Mouse (Mus musculus) liver, adult 2 months (tissue): ENCODE measurements around the gene Exoc3l4. TPM values are rescaled to one million over a fixed set of nuclear protein-coding genes. Genes with fewer than 3 reads are reported as not detected.

Experiments used
- DNase-seq: peaks from one replicate; pipeline ENCODE4 v3.0.0-alpha.2; 2011; ENCODE audit warnings: low read depth, low spot score; ENCODE audit errors: extremely low read depth
- H3K27ac ChIP-seq: fragments of 200-500 bp; replicated peaks from 2 replicates; pipeline ENCODE4 v1.5.1; 2012; ENCODE audit warnings: low read depth, mild to moderate bottlenecking, control low read depth, inconsistent platforms, low read length; ENCODE audit not compliant: insufficient read depth
- H3K27me3 ChIP-seq: fragments of 200-500 bp; 2 replicates; pipeline ENCODE4 v1.6.1; 2012; ENCODE audit warnings: mild to moderate bottlenecking, moderate library complexity, low read length, inconsistent platforms; ENCODE audit not compliant: control insufficient read depth, insufficient read depth
- H3K36me3 ChIP-seq: fragments of 200-500 bp; 2 replicates; pipeline ENCODE4 v1.6.1; 2012; ENCODE audit warnings: low read length, inconsistent platforms; ENCODE audit not compliant: control insufficient read depth, insufficient read depth
- H3K4me1 ChIP-seq: fragments of 200-500 bp; 2 replicates; pipeline ENCODE4 v1.6.1; 2011; ENCODE audit warnings: low read length; ENCODE audit not compliant: control insufficient read depth, insufficient read depth
- H3K4me3 ChIP-seq: fragments of 200-500 bp; 2 replicates; pipeline ENCODE4 v1.5.1; 2011; ENCODE audit warnings: low read depth, mild to moderate bottlenecking, control low read depth, low read length, moderate library complexity; ENCODE audit not compliant: insufficient read depth
- H3K79me2 ChIP-seq: fragments of 200-500 bp; 2 replicates; pipeline ENCODE4 v1.6.1; 2012; ENCODE audit warnings: inconsistent platforms, mild to moderate bottlenecking, low read length, moderate library complexity; ENCODE audit not compliant: control insufficient read depth, insufficient read depth
- H3K9ac ChIP-seq: fragments of 200-500 bp; 2 replicates; pipeline ENCODE4 v1.6.1; 2012; ENCODE audit warnings: low read depth, mild to moderate bottlenecking, control low read depth, inconsistent platforms, low read length
- CTCF ChIP-seq: fragments of 200-500 bp; IDR thresholded peaks from 2 replicates; pipeline ENCODE4 v1.5.1; 2011; ENCODE audit warnings: low read depth, low read length, control low read depth
- POLR2A ChIP-seq: fragments of 200-500 bp; IDR thresholded peaks from 2 replicates; pipeline ENCODE4 v1.6.1; 2011; ENCODE audit warnings: low read length, control low read depth; ENCODE audit not compliant: insufficient read depth; ENCODE audit errors: extremely low read depth
- WGBS: fragments of 180-500 bp; shearing (Covaris S2); methylation state at CpG from one replicate; pipeline ENCODE4 v1.1.7; 2018; 5-methylcytosine and 5-hydroxymethylcytosine counted together
- polyA plus RNA-seq: library from polyadenylated mRNA; depleted of rRNA; stranded (reverse); fragments of >200 nt; gene quantifications from 2 replicates; pipeline ENCODE4 v1.2.3, GENCODE M21; 2012
- total RNA-seq: library from RNA; depleted of rRNA; stranded (reverse); fragments of >200 nt; gene quantifications from 2 replicates; pipeline ENCODE4 v1.2.3, GENCODE M21; 2014

Gene Exoc3l4
- total and polyA plus RNA-seq, 2 experiments = 1.0 to 3.4 TPM

GRCm38 (mm10) chr12:111450359-111450758 is 33.5 kb downstream of the Exoc3l4 start:
- Histone ChIP-seq H3K27ac (no peak overlapping the region), H3K79me2 (no peaks in the 10 kb centered on the region), H3K4me1 (peaks cover 4% of the 10 kb centered on the region), H3K9ac (no peak overlapping the region), H3K4me3 (no peak overlapping the region), H3K27me3 (no peaks in the 10 kb centered on the region), H3K36me3 (peaks cover 13% of the 10 kb centered on the region; the same call in 1 of the 2 replicates)
- no peak for DNase-seq
- TF ChIP-seq POLR2A (no peak), CTCF (no peak)
- WGBS = 67% methylated on average over 6 of the region's 6 CpGs

- DNase-seq = no peak
- Histone ChIP-seq H3K27me3 (no peaks in the 10 kb centered on the region), H3K27ac (no peak overlapping the region), H3K79me2 (no peaks in the 10 kb centered on the region), H3K4me3 (no peak overlapping the region), H3K36me3 (peaks cover 13% of the 10 kb centered on the region; the same call in 1 of the 2 replicates), H3K4me1 (peaks cover 4% of the 10 kb centered on the region), H3K9ac (no peak overlapping the region)
- 91% methylated on average over 7 of the region's 7 CpGs for WGBS
- TF ChIP-seq CTCF = no peak
- no peak for TF ChIP-seq POLR2A
Observed at GRCm38 (mm10) chr12:111451561-111451960, 34.7 kb downstream of the Exoc3l4 start.

DNA sequence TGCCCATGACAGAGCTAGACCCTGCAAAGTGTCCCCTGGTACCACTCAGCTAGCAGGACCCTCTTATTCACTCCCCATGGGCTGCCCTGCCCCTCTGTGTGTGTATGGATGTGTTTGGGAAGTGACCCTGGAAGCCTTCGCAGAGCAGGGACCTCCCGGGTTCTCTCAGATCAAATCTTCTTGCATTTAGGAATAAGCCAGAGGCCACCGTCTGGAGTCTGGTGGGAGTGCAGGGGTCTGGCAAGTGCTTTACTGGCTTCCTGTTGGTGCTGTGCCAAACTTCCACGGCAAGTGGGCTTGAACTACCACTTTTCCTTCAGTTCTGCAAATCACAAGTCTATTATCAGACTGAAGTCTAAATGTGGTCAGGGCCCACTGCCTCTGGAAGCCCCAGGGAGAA is 37.2 kb downstream of the Exoc3l4 start:
- no peak for DNase-seq
- Histone ChIP-seq H3K27ac (no peak overlapping the region), H3K9ac (no peak overlapping the region), H3K79me2 (no peaks in the 10 kb centered on the region), H3K4me3 (no peak overlapping the region), H3K27me3 (no peaks in the 10 kb centered on the region), H3K4me1 (peaks cover 4% of the 10 kb centered on the region), H3K36me3 (peaks cover 13% of the 10 kb centered on the region; the same call in 1 of the 2 replicates)
- WGBS = 65% methylated on average over 4 of the region's 4 CpGs
- no peak for TF ChIP-seq CTCF

DNA sequence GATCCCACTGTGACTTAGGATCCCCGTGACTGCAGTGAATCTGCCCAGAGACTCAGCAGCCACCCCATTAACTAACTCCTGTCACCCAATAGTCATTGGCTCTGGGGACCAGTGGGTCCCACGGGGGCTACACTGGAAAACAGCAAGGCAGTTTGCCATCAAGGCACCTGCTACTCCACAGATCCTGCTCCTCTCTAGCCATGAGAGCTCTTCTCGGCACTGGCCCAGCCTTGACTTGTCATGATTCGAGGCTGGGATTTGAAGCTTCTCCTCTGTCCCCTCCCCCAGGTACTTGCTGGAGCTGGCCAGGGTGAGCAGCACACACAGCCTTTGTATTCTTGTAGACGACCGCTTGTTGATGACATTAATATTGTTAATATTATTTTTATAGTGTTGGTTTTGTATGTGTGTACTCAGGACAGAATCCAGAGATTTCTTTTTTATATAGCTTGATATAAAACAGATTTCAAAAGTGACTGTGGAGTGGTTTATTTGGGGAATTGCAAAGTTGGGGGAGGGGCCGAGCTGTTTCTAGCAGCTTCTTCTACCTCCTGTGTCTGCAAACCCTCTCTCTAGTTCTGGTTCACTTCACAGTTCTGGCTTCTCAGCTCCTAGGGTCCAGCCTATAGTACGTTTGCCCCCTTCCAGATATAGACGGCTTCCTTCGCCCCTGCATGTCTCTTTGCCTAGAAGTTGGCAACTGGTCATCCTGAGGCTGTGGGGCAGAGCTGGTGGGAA is 37.9 kb downstream of the Exoc3l4 start:
- peaks cover 10% of the 10 kb centered on the region; the same call in 1 of the 2 replicates for H3K36me3 ChIP-seq
- no peak for TF ChIP-seq CTCF
- no peak for TF ChIP-seq POLR2A

DNA sequence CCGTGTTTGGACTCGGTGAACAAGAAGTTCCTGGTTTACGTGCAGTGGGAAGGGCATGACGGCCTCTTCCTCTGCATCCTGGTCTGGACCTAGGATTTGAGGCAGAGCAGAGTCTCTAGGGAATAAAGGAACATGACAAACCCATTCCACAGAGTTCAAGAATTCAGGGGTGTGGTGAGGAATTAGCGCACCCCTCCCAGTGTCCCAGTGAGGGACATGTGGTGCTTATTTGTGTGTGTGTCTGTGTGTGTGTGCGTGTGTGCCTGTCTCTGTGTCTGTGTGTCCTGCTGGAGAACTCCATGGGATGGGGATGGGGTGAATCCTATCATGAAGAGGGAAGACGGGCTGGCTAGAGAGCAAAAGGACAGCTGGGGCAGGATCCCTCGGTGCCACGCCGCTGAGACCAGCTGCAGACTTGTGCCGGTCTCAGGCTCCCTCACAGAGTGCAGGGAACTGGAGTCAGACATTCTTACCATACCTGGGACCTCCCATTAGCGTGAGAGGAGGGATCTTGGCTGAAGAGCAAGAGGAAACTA is 38.6 kb downstream of the Exoc3l4 start:
- Histone ChIP-seq H3K4me3 (no peak overlapping the region), H3K79me2 (no peaks in the 10 kb centered on the region), H3K4me1 (no peaks in the 10 kb centered on the region), H3K27me3 (no peaks in the 10 kb centered on the region), H3K36me3 (peaks cover 8% of the 10 kb centered on the region; the same call in 1 of the 2 replicates), H3K27ac (no peak overlapping the region), H3K9ac (no peak overlapping the region)
- TF ChIP-seq POLR2A (no peak), CTCF (no peak)
- WGBS = 52% methylated on average over 12 of the region's 12 CpGs
- no peak for DNase-seq

More for the DNA sequence above, 37.9 kb downstream of the Exoc3l4 start:
- Histone ChIP-seq H3K27me3 (no peaks in the 10 kb centered on the region), H3K79me2 (no peaks in the 10 kb centered on the region), H3K9ac (no peak overlapping the region), H3K4me3 (no peak overlapping the region), H3K27ac (no peak overlapping the region), H3K4me1 (peaks cover 3% of the 10 kb centered on the region)
- no peak for DNase-seq
- 71% methylated on average over 10 of the region's 10 CpGs for WGBS

DNA sequence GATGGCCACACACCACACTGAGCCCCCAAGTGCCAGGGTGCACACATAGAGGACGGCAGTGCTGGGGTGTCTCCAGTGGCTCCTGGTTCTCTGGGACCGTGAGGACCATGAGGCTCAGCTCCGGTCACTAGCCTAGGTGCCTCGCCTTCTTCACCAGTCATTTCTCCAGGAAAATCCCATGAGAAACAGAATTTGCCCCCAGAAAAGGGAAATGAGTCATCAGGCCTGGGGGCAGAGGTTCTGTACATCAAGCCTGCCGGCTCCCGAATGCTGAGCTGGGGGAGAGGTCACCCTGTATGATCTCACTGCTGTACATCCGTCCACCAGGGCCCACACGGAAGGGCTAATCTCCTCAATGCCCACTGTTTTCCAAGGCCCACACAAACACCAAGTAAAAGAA is 39.0 kb downstream of the Exoc3l4 start:
- no peaks in the 10 kb centered on the region for H3K27me3 ChIP-seq
- H3K4me1 ChIP-seq = no peaks in the 10 kb centered on the region
- H3K9ac ChIP-seq = no peak overlapping the region
- no peak overlapping the region for H3K4me3 ChIP-seq
- no peak for DNase-seq
- WGBS = 50% methylated on average over 8 of the region's 8 CpGs
- H3K27ac ChIP-seq = no peak overlapping the region
- peaks cover 7% of the 10 kb centered on the region; the same call in 1 of the 2 replicates for H3K36me3 ChIP-seq
- no peaks in the 10 kb centered on the region for H3K79me2 ChIP-seq
- no peak for TF ChIP-seq POLR2A
- TF ChIP-seq CTCF = no peak
